Mouse (Mus musculus): ENCODE results near the gene Nr1d1. TPM values are rescaled to one million over a fixed set of nuclear protein-coding genes. Genes with fewer than 3 reads are reported as not detected.
A peak's percentile ranks its signal among the peaks of the same experiment; 100 is the strongest.

Nr1d1 gene
- polyA plus RNA-seq, 3 experiments from 2014 or later = 6.5 to 8.4 (median 7.3) TPM

GRCm38 (mm10) chr11:98788139-98788538, 13.0 kb upstream of the Nr1d1 start:
- ATAC-seq = no peak

- ATAC-seq = no peak
Measured at GRCm38 (mm10) chr11:98787691-98788090, 12.6 kb upstream of the Nr1d1 start.

- ATAC-seq = no peak
Measured at GRCm38 (mm10) chr11:98787229-98787628, 12.1 kb upstream of the Nr1d1 start.

GRCm38 (mm10) chr11:98786359-98787214, 11.5 kb upstream of the Nr1d1 start:
- ATAC-seq = peak; percentile 49

- ATAC-seq = no peak
Measured at GRCm38 (mm10) chr11:98785772-98786281, 10.7 kb upstream of the Nr1d1 start.

GRCm38 (mm10) chr11:98785214-98785613, 10.1 kb upstream of the Nr1d1 start:
- ATAC-seq = no peak

- ATAC-seq = no peak
Measured at GRCm38 (mm10) chr11:98784139-98784538, 9.0 kb upstream of the Nr1d1 start.

- peak; percentile 76 for ATAC-seq
Measured at GRCm38 (mm10) chr11:98783236-98783696, 8.1 kb upstream of the Nr1d1 start.

- peak; percentile 19 for ATAC-seq
Measured at GRCm38 (mm10) chr11:98782651-98783235, 7.6 kb upstream of the Nr1d1 start.

- ATAC-seq = no peak
Measured at GRCm38 (mm10) chr11:98781851-98782512, 6.8 kb upstream of the Nr1d1 start.

GRCm38 (mm10) chr11:98777888-98778287, 2.8 kb upstream of the Nr1d1 start:
- ATAC-seq = no peak

- ATAC-seq = no peak
Measured at GRCm38 (mm10) chr11:98776843-98777590, 1.9 kb upstream of the Nr1d1 start.

GRCm38 (mm10) chr11:98776052-98776764, 1.1 kb upstream of the Nr1d1 start:
- ATAC-seq = no peak

- ATAC-seq = peak; percentile 43
Measured at GRCm38 (mm10) chr11:98775348-98776051, 367 bp upstream of the Nr1d1 start.

- peak; percentile 89 for ATAC-seq
Measured at GRCm38 (mm10) chr11:98773635-98774295, 1.4 kb downstream of the Nr1d1 start.

GRCm38 (mm10) chr11:98772667-98773171, 2.4 kb downstream of the Nr1d1 start:
- no peak for ATAC-seq

- no peak for ATAC-seq
Measured at GRCm38 (mm10) chr11:98771844-98772525, 3.1 kb downstream of the Nr1d1 start.

- no peak for ATAC-seq
Measured at GRCm38 (mm10) chr11:98771131-98771530, 4.0 kb downstream of the Nr1d1 start.

GRCm38 (mm10) chr11:98770096-98770975, 4.8 kb downstream of the Nr1d1 start:
- no peak for ATAC-seq
